Mouse (Mus musculus) stomach, embryonic 16.5 days (tissue): ENCODE data around the gene Nfe2l2. TPM values are rescaled to one million over a fixed set of nuclear protein-coding genes. Genes with fewer than 3 reads are reported as not detected.

Experiments
- ATAC-seq: fragments of 200-750 bp; cut with Nextera tagmentation; 2 replicates; pipeline ENCODE4 v1.8.0; 2017; ENCODE audit warnings: moderate number of reproducible peaks, moderate TSS enrichment; ENCODE audit not compliant: insufficient read depth, low FRiP score
- H3K27ac ChIP-seq: fragments of 300-500 bp; sonication (generic); 2 replicates; pipeline ENCODE4 v1.5.1; 2014; ENCODE audit warnings: low read length
- H3K27me3 ChIP-seq: fragments of 300-500 bp; sonication (generic); 2 replicates; pipeline ENCODE4 v1.6.1; 2014; ENCODE audit warnings: low read length, control low read depth, mixed read lengths; ENCODE audit not compliant: control insufficient read depth, insufficient read depth
- H3K36me3 ChIP-seq: fragments of 300-500 bp; sonication (generic); 2 replicates; pipeline ENCODE4 v1.6.1; 2014; ENCODE audit warnings: low read length; ENCODE audit not compliant: control insufficient read depth, insufficient read depth
- H3K4me1 ChIP-seq: fragments of 300-500 bp; sonication (generic); 2 replicates; pipeline ENCODE4 v1.6.1; 2014; ENCODE audit warnings: low read length, control low read depth, mixed read lengths; ENCODE audit not compliant: control insufficient read depth, insufficient read depth
- H3K4me2 ChIP-seq: fragments of 300-500 bp; sonication (generic); 2 replicates; pipeline ENCODE4 v1.6.1; 2014; ENCODE audit warnings: low read depth, low read length, mixed read lengths
- H3K4me3 ChIP-seq: fragments of 300-500 bp; sonication (generic); replicated peaks from 2 replicates; pipeline ENCODE4 v1.5.1; 2014; ENCODE audit warnings: mild to moderate bottlenecking, low read length
- H3K9ac ChIP-seq: fragments of 300-500 bp; sonication (generic); 2 replicates; pipeline ENCODE4 v1.6.1; 2014; ENCODE audit warnings: low read length
- H3K9me3 ChIP-seq: fragments of 300-500 bp; sonication (generic); replicated peaks from 2 replicates; pipeline ENCODE4 v1.6.1; 2016; ENCODE audit warnings: low read length, control low read depth; ENCODE audit not compliant: control insufficient read depth
- WGBS: fragments of 180-500 bp; shearing (Covaris S2); extraction: QIAGEN DNeasy Blood & Tissue Kit; methylation state at CpG from one replicate; pipeline ENCODE4 v1.1.7; 2014; 5-methylcytosine and 5-hydroxymethylcytosine counted together
- polyA plus RNA-seq: library from polyadenylated mRNA; unstranded; fragments of >200 nt; fragmentation: Nextera tagmentation; extraction: Ambion mirVana; gene quantifications from 2 replicates; pipeline ENCODE4 v1.2.1, GENCODE M21; 2015

Gene Nfe2l2
- polyA plus RNA-seq, 1 experiment from 2014 or later: 128 TPM

DNA sequence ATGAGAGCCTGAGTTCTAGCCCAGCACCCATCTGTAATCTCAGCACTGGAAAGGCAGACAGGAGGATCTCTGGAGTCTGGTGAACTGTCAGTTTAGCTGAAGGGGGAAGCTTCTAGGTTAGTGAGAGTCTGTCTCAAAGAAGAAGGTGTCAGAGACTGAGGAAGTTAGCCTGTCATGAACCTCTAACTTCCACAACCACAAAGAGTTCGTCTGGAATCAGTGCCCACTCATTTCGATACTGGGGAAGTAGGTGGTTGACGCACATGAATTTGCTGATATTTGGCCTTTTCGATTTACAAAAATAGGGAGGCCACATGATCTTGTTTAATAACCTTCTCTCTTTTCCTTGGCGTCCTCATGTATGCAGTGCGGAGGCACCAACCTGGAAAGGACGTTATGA, 28.7 kb upstream of the Nfe2l2 start:
- H3K4me3 ChIP-seq: no peak overlapping the region
- no peak overlapping the region for H3K9ac ChIP-seq
- no peaks in the 10 kb centered on the region for H3K27me3 ChIP-seq
- no peak overlapping the region for H3K27ac ChIP-seq
- H3K36me3 ChIP-seq: no peaks in the 10 kb centered on the region
- WGBS: 89% methylated on average over 7 of the region's 7 CpGs
- no peaks in the 10 kb centered on the region for H3K9me3 ChIP-seq
- ATAC-seq: no peak
- H3K4me1 ChIP-seq: peaks cover 6% of the 10 kb centered on the region
- no peak overlapping the region for H3K4me2 ChIP-seq

DNA sequence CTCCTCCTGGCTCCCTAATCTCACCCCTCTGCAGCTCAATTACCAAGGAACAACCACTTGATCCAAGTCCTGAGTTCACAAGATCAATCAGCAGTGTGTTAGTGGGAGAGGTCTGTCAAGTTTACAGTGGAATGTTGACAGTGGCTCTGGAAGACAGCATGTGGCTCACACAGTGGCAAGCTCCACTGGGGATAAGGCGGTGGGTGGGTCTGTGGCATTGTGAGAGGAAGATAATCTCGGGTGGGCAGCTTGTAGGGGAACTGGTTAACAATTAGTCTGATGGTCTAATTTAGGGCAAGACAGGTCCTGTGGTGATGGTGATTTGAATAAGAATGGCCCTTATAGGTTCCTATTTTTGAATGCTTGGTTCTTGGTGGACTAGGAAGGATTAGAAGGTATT, 27.5 kb upstream of the Nfe2l2 start:
- Histone ChIP-seq H3K4me2 (no peak overlapping the region), H3K27me3 (no peaks in the 10 kb centered on the region), H3K4me1 (peaks cover 6% of the 10 kb centered on the region), H3K4me3 (no peak overlapping the region), H3K9ac (no peak overlapping the region), H3K9me3 (no peaks in the 10 kb centered on the region), H3K36me3 (no peaks in the 10 kb centered on the region), H3K27ac (peak overlapping the region; percentile 38; the same call in 1 of the 2 replicates)
- WGBS: 49% methylated on average over 2 of the region's 2 CpGs
- ATAC-seq: no peak

DNA sequence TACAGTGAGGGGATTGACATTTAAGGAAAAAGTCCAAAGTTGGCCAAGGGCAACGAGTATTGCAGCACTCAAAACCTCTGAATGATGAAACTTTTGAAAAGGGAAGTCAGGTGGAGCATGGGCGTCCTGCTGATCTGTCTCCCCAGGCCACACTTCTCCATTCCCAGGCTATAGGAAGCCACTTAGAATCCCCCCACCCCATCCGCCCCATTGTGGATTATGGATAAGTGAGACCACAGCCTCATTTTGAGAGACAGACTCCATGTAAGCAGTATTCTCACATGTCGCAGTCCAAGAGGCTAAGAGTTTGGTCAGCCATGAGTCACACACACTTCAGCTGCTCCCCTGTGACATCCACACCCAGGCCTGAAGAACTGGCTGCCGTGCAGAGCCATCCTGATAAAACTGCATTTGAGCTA, 26.8 kb upstream of the Nfe2l2 start:
- H3K9me3 ChIP-seq: no peaks in the 10 kb centered on the region
- 67% methylated on average over 5 of the region's 5 CpGs for WGBS
- H3K9ac ChIP-seq: no peak overlapping the region
- H3K27ac ChIP-seq: no peak overlapping the region; the same call in 1 of the 2 replicates
- H3K27me3 ChIP-seq: no peaks in the 10 kb centered on the region
- peaks cover 6% of the 10 kb centered on the region for H3K4me1 ChIP-seq
- H3K36me3 ChIP-seq: no peaks in the 10 kb centered on the region
- no peak overlapping the region for H3K4me3 ChIP-seq
- ATAC-seq: peak; percentile 69; the same call in 1 of the 2 replicates
- no peak overlapping the region for H3K4me2 ChIP-seq

DNA sequence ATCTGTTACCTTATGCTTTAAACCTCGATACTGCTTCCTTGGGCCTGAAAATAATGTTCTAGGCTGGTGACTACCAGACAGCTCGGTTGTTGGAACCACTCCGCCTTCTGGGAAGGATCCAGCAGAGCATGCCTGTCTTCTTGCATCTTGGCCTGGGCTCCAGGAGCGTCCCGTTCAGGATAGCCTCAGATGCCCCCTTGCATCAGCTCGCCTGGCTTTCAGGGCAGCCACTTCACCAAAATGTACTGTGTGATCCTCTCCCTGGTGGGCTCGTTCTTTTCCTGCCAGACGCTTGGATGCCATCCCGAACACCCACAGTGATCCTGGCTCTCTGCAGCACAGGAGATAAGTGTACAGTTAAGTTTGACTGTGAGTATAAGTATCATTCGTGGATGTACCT, 25.6 kb upstream of the Nfe2l2 start:
- ATAC-seq: no peak
- Histone ChIP-seq H3K4me1 (peaks cover 6% of the 10 kb centered on the region), H3K36me3 (no peaks in the 10 kb centered on the region), H3K4me2 (no peak overlapping the region), H3K27me3 (no peaks in the 10 kb centered on the region), H3K9me3 (no peaks in the 10 kb centered on the region), H3K4me3 (no peak overlapping the region), H3K27ac (no peak overlapping the region), H3K9ac (no peak overlapping the region)
- WGBS: 83% methylated on average over 10 of the region's 10 CpGs

DNA sequence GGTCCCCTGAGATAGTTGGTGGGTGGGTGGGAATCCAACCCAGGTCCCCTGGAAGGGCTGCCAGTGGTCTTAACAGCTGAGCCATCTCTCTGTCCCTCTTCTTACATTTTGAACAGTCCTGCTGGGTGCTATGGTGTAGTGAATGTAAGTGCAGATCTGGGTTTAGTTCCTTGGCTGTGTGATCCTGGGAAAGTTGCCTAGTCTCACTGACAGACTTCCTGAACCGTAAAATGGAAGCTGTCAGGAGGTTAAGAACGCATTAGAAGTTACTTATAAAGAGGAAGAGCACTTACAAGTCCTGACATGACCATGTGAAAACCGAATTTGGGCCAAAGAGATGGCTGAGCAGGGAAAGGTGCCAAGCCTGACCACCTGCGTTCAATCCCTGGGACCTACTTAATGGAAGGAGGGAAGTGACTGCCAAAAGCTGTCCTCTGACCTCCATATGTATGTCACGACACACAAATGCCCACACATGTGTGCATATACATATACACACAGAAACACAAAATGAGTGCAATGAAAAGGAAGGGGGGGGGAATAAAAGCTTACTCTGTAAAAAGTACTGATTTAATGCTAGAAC, 20.5 kb upstream of the Nfe2l2 start:
- Histone ChIP-seq H3K4me3 (no peak overlapping the region), H3K4me2 (no peak overlapping the region), H3K9ac (no peak overlapping the region), H3K27ac (no peak overlapping the region), H3K36me3 (no peaks in the 10 kb centered on the region), H3K4me1 (no peaks in the 10 kb centered on the region), H3K9me3 (no peaks in the 10 kb centered on the region), H3K27me3 (no peaks in the 10 kb centered on the region)
- ATAC-seq: no peak
- 60% methylated on average over 5 of the region's 5 CpGs for WGBS

DNA sequence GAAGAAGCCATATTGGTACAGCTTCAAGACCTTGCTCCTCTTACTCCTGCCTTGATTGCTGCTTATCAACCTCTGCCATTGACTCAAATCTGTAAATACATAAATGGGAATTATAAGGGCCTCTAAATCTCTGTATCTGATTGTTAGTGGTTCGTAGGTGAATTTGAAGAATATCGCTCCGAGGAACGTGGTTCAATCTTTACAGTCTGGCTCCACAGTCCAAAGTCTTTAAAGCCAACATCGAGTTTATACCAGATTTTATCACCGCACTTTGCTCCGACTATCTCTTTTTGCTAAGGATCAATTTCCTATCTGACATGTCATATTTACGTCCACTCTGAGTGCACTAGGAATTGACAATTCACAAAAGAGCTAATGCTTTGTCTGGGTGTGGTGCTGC, 19.0 kb upstream of the Nfe2l2 start:
- Histone ChIP-seq H3K4me3 (no peak overlapping the region), H3K36me3 (no peaks in the 10 kb centered on the region), H3K9ac (no peak overlapping the region), H3K9me3 (no peaks in the 10 kb centered on the region), H3K4me2 (no peak overlapping the region), H3K4me1 (no peaks in the 10 kb centered on the region), H3K27me3 (no peaks in the 10 kb centered on the region), H3K27ac (no peak overlapping the region)
- ATAC-seq: no peak
- 82% methylated on average over 8 of the region's 8 CpGs for WGBS

DNA sequence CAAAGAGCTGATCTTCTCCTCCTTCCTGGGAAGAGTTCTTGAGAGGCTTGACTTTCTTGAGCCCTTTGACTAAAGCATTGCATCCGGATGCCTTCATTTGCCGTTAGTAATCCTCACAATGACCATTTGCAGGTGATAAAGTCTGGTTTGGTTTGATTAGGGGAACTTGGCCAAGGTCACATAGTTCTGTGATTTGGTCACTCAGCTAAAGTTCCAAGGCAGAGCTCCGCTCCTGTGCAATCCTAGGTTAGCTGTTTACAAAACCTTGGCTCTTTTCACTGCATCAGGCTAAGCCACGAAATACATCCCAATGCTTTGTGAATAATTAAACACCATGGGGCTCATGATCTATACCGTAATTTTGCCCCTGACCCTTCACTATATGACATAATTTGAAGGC, 18.5 kb upstream of the Nfe2l2 start:
- Histone ChIP-seq H3K27me3 (no peaks in the 10 kb centered on the region), H3K36me3 (no peaks in the 10 kb centered on the region), H3K4me2 (no peak overlapping the region), H3K27ac (no peak overlapping the region), H3K4me1 (no peaks in the 10 kb centered on the region), H3K4me3 (no peak overlapping the region), H3K9me3 (no peaks in the 10 kb centered on the region), H3K9ac (no peak overlapping the region)
- ATAC-seq: no peak
- 70% methylated on average over 5 of the region's 5 CpGs for WGBS

DNA sequence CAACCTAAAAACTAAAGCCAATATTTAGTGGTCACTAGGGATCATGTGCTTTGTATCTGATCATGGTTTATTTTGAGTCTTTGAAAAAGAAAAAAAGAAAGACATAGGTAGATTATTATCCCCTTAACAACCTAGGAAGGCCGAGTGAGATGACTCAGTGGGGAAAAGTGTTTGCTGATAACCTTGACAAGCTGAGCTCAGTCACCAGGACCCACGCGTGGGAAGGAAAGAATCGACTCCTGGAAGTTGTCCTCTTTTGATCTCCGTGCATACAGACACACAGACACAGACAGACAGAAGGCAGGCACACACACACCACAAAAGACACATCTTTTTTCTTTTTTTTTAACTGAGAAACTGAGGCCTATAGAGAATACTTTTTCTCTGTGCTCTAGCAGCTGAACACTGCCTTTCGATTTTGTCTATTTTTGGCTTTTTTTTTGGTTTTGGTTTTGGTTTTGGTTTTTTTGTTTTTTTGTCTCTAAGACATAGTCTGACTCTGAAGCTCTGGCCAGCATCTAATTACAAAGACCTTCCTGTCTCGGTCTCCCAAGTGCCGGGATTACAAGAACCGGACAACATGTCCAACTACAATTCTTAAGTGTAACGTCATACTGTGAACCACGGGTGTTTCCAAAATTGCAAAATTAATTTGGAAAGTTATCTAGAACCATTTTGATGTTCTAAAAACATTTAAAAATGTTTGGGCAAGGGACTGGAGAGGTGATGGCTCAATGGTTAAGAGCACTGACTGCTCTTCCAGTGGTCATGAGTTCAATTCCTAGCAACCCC, 16.0 kb upstream of the Nfe2l2 start:
- H3K4me2 ChIP-seq: no peak overlapping the region
- H3K27me3 ChIP-seq: no peaks in the 10 kb centered on the region
- no peak overlapping the region for H3K9ac ChIP-seq
- 77% methylated on average over 11 of the region's 11 CpGs for WGBS
- H3K9me3 ChIP-seq: no peaks in the 10 kb centered on the region
- no peaks in the 10 kb centered on the region for H3K36me3 ChIP-seq
- H3K4me3 ChIP-seq: no peak overlapping the region
- ATAC-seq: no peak
- no peak overlapping the region for H3K27ac ChIP-seq
- H3K4me1 ChIP-seq: peaks cover 3% of the 10 kb centered on the region

DNA sequence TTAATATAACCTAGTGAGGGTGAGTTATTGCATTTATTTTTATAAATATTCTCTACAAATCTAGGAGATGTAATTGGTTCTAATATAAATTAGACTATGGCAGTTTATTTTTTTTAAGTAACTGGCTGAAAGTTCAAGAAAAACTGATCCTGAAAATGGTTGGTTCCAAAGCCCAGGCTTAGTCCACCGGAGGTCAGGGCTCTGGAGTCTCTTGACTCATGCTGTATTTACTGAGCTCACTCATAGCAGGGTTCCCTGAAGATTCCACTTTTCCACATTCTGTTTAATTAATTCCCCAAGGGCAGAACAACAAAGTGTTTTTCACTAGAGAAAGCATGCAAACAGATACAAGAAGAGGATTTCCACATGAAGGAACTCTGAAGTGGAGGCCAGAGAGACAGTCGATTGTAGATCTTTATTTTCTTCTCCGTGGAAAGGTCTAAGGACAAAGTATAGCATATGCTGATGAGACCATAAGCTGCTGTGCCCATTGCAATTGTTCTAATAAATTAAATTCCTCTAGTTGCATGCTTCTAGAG, 15.0 kb upstream of the Nfe2l2 start:
- no peaks in the 10 kb centered on the region for H3K36me3 ChIP-seq
- no peak overlapping the region for H3K27ac ChIP-seq
- H3K4me2 ChIP-seq: no peak overlapping the region
- peaks cover 7% of the 10 kb centered on the region for H3K4me1 ChIP-seq
- no peak for ATAC-seq
- no peaks in the 10 kb centered on the region for H3K27me3 ChIP-seq
- WGBS: 72% methylated on average over 3 of the region's 3 CpGs
- no peaks in the 10 kb centered on the region for H3K9me3 ChIP-seq
- no peak overlapping the region for H3K4me3 ChIP-seq
- H3K9ac ChIP-seq: no peak overlapping the region
